Mouse (Mus musculus) heart, embryonic 12.5 days (tissue): ENCODE results near the gene Psmf1. TPM values are rescaled to one million over a fixed set of nuclear protein-coding genes. Genes with fewer than 3 reads are reported as not detected.
A peak's percentile ranks its signal among the peaks of the same experiment; 100 is the strongest.

Experiments
- ATAC-seq: fragments of 200-750 bp; cut with Nextera tagmentation; 2 replicates; pipeline ENCODE4 v1.8.0; 2017; ENCODE audit warnings: moderate TSS enrichment, moderate library complexity; ENCODE audit not compliant: insufficient number of reproducible peaks, low FRiP score
- H3K27ac ChIP-seq: fragments of 300-500 bp; sonication (generic); 2 replicates; pipeline ENCODE4 v1.5.1; 2016; ENCODE audit warnings: mild to moderate bottlenecking, moderate library complexity; ENCODE audit not compliant: poor library complexity, severe bottlenecking
- H3K27me3 ChIP-seq: fragments of 300-500 bp; sonication (generic); replicated peaks from 2 replicates; pipeline ENCODE4 v1.6.1; 2016; ENCODE audit warnings: mild to moderate bottlenecking, moderate library complexity
- H3K36me3 ChIP-seq: fragments of 300-500 bp; sonication (generic); 2 replicates; pipeline ENCODE4 v1.6.1; 2016; ENCODE audit warnings: mild to moderate bottlenecking, moderate library complexity
- H3K4me1 ChIP-seq: fragments of 300-500 bp; sonication (generic); replicated peaks from 2 replicates; pipeline ENCODE4 v1.6.1; 2016; ENCODE audit warnings: mild to moderate bottlenecking
- H3K4me2 ChIP-seq: fragments of 300-500 bp; sonication (generic); 2 replicates; pipeline ENCODE4 v1.6.1; 2016; ENCODE audit warnings: mild to moderate bottlenecking, moderate library complexity
- H3K4me3 ChIP-seq: fragments of 300-500 bp; sonication (generic); 2 replicates; pipeline ENCODE4 v1.5.1; 2016; ENCODE audit warnings: mild to moderate bottlenecking
- H3K9ac ChIP-seq: fragments of 300-500 bp; sonication (generic); 2 replicates; pipeline ENCODE4 v1.6.1; 2016; ENCODE audit warnings: mild to moderate bottlenecking, moderate library complexity
- H3K9me3 ChIP-seq: fragments of 300-500 bp; sonication (generic); replicated peaks from 2 replicates; pipeline ENCODE4 v1.6.1; 2016; ENCODE audit warnings: mild to moderate bottlenecking, moderate library complexity
- WGBS: fragments of 180-500 bp; shearing (Covaris S2); methylation state at CpG from one replicate; pipeline ENCODE4 v1.1.7; 2016; 5-methylcytosine and 5-hydroxymethylcytosine counted together
- polyA plus RNA-seq: library from polyadenylated mRNA; unstranded; fragments of >200 nt; fragmentation: Nextera tagmentation; extraction: Ambion mirVana; gene quantifications from 2 replicates; pipeline ENCODE4 v1.2.1, GENCODE M21; 2016

The Psmf1 gene
- polyA plus RNA-seq, 1 experiment from 2014 or later: 28.7 TPM

DNA sequence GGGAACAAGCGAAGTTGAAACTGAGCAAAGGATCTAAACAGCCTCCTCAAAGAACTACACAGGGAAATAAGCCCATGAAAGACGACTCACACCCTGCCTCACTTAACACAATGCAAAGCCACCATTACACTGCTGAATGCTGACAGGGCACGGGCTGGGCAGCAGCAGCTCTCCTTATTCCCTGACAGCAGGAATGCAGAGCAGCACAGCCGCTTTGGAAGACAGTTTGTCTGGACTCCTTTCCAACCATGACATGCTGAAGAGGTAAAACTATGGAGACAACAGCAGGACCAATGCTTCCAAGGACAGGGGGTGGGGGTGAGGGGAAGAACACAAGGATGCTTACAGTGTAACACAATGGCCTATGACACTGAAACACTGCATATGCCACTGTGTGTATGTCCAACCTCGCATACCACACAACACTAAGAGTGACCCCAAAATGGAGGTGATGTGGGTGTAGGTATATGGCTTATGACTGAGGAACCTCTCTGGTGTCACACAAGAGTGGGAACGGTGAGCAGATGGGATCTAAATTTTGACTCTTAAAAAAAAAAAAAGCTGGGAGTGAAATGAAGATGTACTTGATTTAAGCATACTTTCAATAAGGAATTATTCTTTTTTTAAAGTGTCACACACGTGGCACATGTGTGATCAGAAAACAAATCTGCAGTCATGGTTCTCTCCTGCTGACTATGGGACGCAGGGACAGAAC is 10.7 kb downstream of the Psmf1 start:
- Histone ChIP-seq H3K4me2 (no peak overlapping the region), H3K4me1 (no peaks in the 10 kb centered on the region), H3K27ac (no peak overlapping the region), H3K4me3 (no peak overlapping the region), H3K9me3 (no peaks in the 10 kb centered on the region), H3K36me3 (peaks cover 44% of the 10 kb centered on the region), H3K9ac (no peak overlapping the region), H3K27me3 (no peaks in the 10 kb centered on the region)
- 83% methylated on average over 8 of the region's 8 CpGs for WGBS
- no peak for ATAC-seq

- H3K9me3 ChIP-seq: no peaks in the 10 kb centered on the region
- 82% methylated on average over 2 of the region's 2 CpGs for WGBS
- H3K4me2 ChIP-seq: no peak overlapping the region
- H3K4me3 ChIP-seq: no peak overlapping the region
- no peak overlapping the region for H3K9ac ChIP-seq
- no peaks in the 10 kb centered on the region for H3K4me1 ChIP-seq
- no peak for ATAC-seq
- H3K27me3 ChIP-seq: no peaks in the 10 kb centered on the region
- no peak overlapping the region for H3K27ac ChIP-seq
- peaks cover 76% of the 10 kb centered on the region for H3K36me3 ChIP-seq
Observed at GRCm38 (mm10) chr2:151724094-151724493, 19.9 kb downstream of the Psmf1 start.

DNA sequence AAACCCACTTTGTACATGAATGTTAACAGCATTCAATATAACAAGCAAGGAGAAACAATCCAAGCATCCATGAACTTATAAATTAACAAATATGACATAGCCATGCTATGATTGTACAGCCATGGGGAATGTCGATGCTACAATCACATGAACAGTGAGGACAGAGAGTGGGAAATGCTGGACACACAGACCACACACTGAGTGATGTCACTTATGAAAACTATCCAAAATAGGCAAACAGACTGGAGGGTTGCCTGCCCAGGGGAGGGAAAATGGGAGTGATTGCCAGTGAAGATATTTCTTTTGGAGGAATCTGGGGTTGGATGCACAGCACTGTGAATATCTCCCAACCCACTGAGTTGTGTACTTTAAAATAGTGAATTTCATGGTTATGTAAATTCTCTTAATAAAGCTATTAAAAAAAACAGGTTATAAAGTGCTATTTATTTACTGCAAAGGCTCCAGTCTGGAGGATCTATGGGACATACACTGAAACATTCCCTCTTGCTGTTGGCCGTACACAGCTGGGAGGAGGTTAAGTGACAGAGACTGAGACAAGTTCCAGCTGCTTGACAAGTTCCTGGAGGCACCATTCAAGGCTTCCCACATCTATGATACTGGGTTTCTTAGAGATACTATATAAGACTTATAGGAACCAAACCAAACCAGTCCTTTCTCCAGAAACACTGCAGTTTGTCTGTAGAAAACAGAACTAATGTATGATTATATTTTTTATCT is 27.5 kb downstream of the Psmf1 start:
- Histone ChIP-seq H3K4me2 (no peak overlapping the region), H3K9ac (no peak overlapping the region), H3K9me3 (no peaks in the 10 kb centered on the region), H3K36me3 (peaks cover 55% of the 10 kb centered on the region), H3K4me3 (no peak overlapping the region), H3K27me3 (no peaks in the 10 kb centered on the region), H3K4me1 (no peaks in the 10 kb centered on the region), H3K27ac (no peak overlapping the region)
- no peak for ATAC-seq
- 87% methylated on average over 2 of the region's 2 CpGs for WGBS

- Histone ChIP-seq H3K4me1 (no peaks in the 10 kb centered on the region), H3K4me2 (no peak overlapping the region), H3K27me3 (0 out of 2 replicates have a peak, but pooled peaks cover 3% of the 10 kb centered on the region), H3K27ac (no peak overlapping the region), H3K9me3 (no peaks in the 10 kb centered on the region), H3K4me3 (no peak overlapping the region), H3K36me3 (peaks cover 46% of the 10 kb centered on the region), H3K9ac (no peak overlapping the region)
- 90% methylated on average over 4 of the region's 4 CpGs for WGBS
- no peak for ATAC-seq
Observed at GRCm38 (mm10) chr2:151715526-151715925, 28.5 kb downstream of the Psmf1 start.

DNA sequence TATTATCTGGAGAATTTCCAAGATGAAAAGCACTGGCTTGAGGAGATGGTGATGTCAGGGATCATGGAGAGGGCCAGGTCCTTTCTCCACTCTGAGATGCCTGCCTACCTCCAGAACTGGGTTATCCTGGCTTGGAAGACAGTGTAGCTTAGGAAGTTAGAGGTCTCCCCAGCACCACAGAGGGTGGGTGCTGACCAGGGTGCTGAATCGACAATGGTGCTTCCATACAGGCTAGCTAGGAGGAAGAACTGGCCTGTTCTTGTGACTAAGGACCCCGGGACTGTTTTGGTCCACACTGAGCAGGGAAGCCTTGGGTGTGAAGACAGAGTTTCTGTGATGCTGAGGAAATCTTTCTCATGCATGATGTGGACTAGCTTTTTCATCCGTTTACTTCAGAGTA is 31.3 kb downstream of the Psmf1 start:
- 28% methylated on average over 3 of the region's 3 CpGs for WGBS
- no peak for ATAC-seq

GRCm38 (mm10) chr2:151702851-151703190 is 41.2 kb downstream of the Psmf1 start:
- Histone ChIP-seq H3K9me3 (no peaks in the 10 kb centered on the region), H3K9ac (peak overlapping the region; percentile 77), H3K4me1 (peaks cover 9% of the 10 kb centered on the region), H3K27ac (no peak overlapping the region), H3K27me3 (peaks cover 66% of the 10 kb centered on the region), H3K4me2 (peak overlapping the region; percentile 94), H3K4me3 (peak overlapping the region; percentile 58), H3K36me3 (no peaks in the 10 kb centered on the region)
- ATAC-seq: peak; percentile 34
- WGBS: 1% methylated on average over 17 of the region's 17 CpGs

More for the DNA sequence above, 31.3 kb downstream of the Psmf1 start:
- no peaks in the 10 kb centered on the region for H3K4me1 ChIP-seq
- no peak overlapping the region for H3K4me3 ChIP-seq
- H3K9ac ChIP-seq: no peak overlapping the region
- H3K4me2 ChIP-seq: no peak overlapping the region
- H3K36me3 ChIP-seq: peaks cover 18% of the 10 kb centered on the region
- H3K27ac ChIP-seq: no peak overlapping the region
- no peaks in the 10 kb centered on the region for H3K9me3 ChIP-seq
- H3K27me3 ChIP-seq: peaks cover 3% of the 10 kb centered on the region; the same call in 1 of the 2 replicates

DNA sequence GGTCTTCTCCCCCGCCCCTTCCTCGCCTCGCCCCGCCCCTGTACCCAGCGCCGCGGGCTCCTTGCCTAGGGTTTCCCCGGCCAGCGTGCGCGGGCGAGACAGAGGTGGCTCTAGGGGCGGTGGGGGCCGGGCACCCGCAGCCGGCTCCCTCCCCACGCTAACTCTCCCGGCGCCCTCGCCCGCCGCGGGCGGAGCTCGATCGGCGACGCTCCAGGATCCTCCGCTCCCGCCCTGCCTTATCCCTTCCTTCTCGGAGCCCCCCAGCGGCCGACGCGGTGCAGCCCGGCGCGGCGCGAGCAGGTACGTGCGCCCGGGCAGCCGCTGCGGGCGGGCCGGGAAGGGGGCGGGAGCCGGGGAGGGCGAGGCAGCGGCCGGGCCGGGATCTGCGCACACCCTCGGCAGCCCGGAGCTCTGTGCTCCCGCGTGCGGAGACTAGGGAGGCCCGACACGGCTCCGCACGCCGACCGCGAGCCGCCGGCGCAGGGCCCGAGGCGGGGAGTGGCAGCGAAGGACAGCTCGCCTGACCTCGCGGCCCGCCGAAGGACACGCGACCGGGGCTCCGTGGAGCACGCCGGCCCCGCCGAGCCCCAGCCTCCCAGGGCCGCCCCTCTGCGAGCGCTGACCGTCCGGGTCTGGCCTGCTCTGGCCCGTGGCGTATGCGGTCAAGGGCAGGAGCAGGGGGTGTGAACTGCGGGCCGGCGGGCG is 41.7 kb downstream of the Psmf1 start:
- Histone ChIP-seq H3K27me3 (peaks cover 66% of the 10 kb centered on the region), H3K27ac (no peak overlapping the region), H3K4me3 (peak overlapping the region; percentile 58), H3K36me3 (no peaks in the 10 kb centered on the region), H3K4me2 (peak overlapping the region; percentile 94), H3K9ac (peak overlapping the region; percentile 77), H3K9me3 (no peaks in the 10 kb centered on the region), H3K4me1 (peaks cover 9% of the 10 kb centered on the region)
- peak; percentile 68 for ATAC-seq
- WGBS: under 1% methylated on average over 88 of the region's 97 CpGs

GRCm38 (mm10) chr2:151701231-151702145 is 42.5 kb downstream of the Psmf1 start, which contains the start of gene Tmem74b:
Gene Tmem74b, plus strand, starts transcription at chr2:151702008.
- Histone ChIP-seq H3K27ac (no peak within 1 kb of the TSS), H3K4me1 (peaks cover 9% of the 10 kb centered on the region), H3K9me3 (no peaks in the 10 kb centered on the region), H3K4me2 (peak within 1 kb of the TSS; percentile 94), H3K9ac (peak within 1 kb of the TSS; percentile 77), H3K4me3 (peak within 1 kb of the TSS; percentile 58), H3K27me3 (peaks cover 63% of the 10 kb centered on the region), H3K36me3 (no peaks in the 10 kb centered on the region)
- no peak for ATAC-seq
- 3% methylated on average over 25 of the region's 25 CpGs for WGBS

- 84% methylated on average over 4 of the region's 4 CpGs for WGBS
- Histone ChIP-seq H3K4me1 (no peaks in the 10 kb centered on the region), H3K4me2 (no peak overlapping the region), H3K36me3 (no peaks in the 10 kb centered on the region), H3K27me3 (peaks cover 11% of the 10 kb centered on the region; the same call in 1 of the 2 replicates), H3K9me3 (no peaks in the 10 kb centered on the region), H3K27ac (no peak overlapping the region), H3K4me3 (no peak overlapping the region), H3K9ac (no peak overlapping the region)
- ATAC-seq: no peak
Observed at GRCm38 (mm10) chr2:151682976-151683375, 61.0 kb downstream of the Psmf1 start.

GRCm38 (mm10) chr2:151682357-151682756 is 61.6 kb downstream of the Psmf1 start:
- Histone ChIP-seq H3K4me3 (no peak overlapping the region), H3K4me1 (no peaks in the 10 kb centered on the region), H3K9ac (no peak overlapping the region), H3K9me3 (no peaks in the 10 kb centered on the region), H3K4me2 (no peak overlapping the region), H3K27ac (no peak overlapping the region), H3K27me3 (peaks cover 11% of the 10 kb centered on the region; the same call in 1 of the 2 replicates), H3K36me3 (no peaks in the 10 kb centered on the region)
- no peak for ATAC-seq
- 53% methylated on average over 3 of the region's 3 CpGs for WGBS
